Mouse (Mus musculus) left cerebral cortex, adult 6 months (tissue): ENCODE measurements around the gene Slc9a1. TPM values are rescaled to one million over a fixed set of nuclear protein-coding genes. Genes with fewer than 3 reads are reported as not detected.

Source experiments
- long read RNA-seq, 2 experiments: library from polyadenylated mRNA; unstranded; transcript quantifications; one replicate each; pipeline ENCODE4 v2.0.0; 2019 to 2020
- polyA plus RNA-seq: library from polyadenylated mRNA; unstranded; fragments of <200 nt; fragmentation: Nextera tagmentation; gene quantifications from 2 replicates; pipeline ENCODE4 v1.2.3, GENCODE M21; 2021

Gene Slc9a1
- 6.8 and 10.9 TPM in 2 replicates for polyA plus RNA-seq
- long read RNA-seq, experiment 1, full-length matches to known transcripts = 12 of 39 reads
- long read RNA-seq, experiment 1, partial matches to known transcripts = 22 of 39 reads
- long read RNA-seq, experiment 1, other reads (novel, unspliced or antisense) = 5 of 39 reads
- long read RNA-seq, experiment 2, partial matches to known transcripts = 10 of 10 reads
- long read RNA-seq, experiment 2, other reads (novel, unspliced or antisense) = 0 of 10 reads

GRCm38 (mm10) chr4:133369553-133370297 is at the start of gene Slc9a1:
TSS of gene Slc9a1 (plus strand) at chr4:133369706.

GRCm38 (mm10) chr4:133353367-133354365 is 15.8 kb upstream of the Slc9a1 start, which contains the start of gene Wdtc1:
TSS of gene Wdtc1 (minus strand) at chr4:133353481.

Other genes starting within 250 kb of the Slc9a1 start
- 31.5 and 37.8 TPM in 2 replicates for gene Wasf2, start 239.2 kb upstream of the Slc9a1 start, polyA plus RNA-seq
- 11.8 and 14.0 TPM in 2 replicates for gene Cd164l2, start 157.6 kb upstream of the Slc9a1 start, polyA plus RNA-seq
- gene Gpr3, start 157.2 kb upstream of the Slc9a1 start, polyA plus RNA-seq = 6.3 and 18.9 TPM in 2 replicates
- 6.4 TPM in 2 replicates for gene Map3k6, start 128.9 kb upstream of the Slc9a1 start, polyA plus RNA-seq
- 0.96 and 1.3 TPM in 2 replicates for gene Sytl1, start 106.6 kb upstream of the Slc9a1 start, polyA plus RNA-seq
- gene Tmem222, start 91.9 kb upstream of the Slc9a1 start, polyA plus RNA-seq = 176 and 207 TPM in 2 replicates
- 5.2 and 15.5 TPM in 2 replicates for gene Wdtc1, start 16.2 kb upstream of the Slc9a1 start, polyA plus RNA-seq
- gene Tent5b, start 110.4 kb downstream of the Slc9a1 start, polyA plus RNA-seq = 0.08 and 0.11 TPM in 2 replicates
- 29.0 and 38.4 TPM in 2 replicates for gene Trnp1, start 128.8 kb downstream of the Slc9a1 start, polyA plus RNA-seq
- 0.19 and 0.23 TPM in 2 replicates for gene Kdf1, start 149.3 kb downstream of the Slc9a1 start, polyA plus RNA-seq
- gene Nudc, start 176.3 kb downstream of the Slc9a1 start, polyA plus RNA-seq = 226 and 295 TPM in 2 replicates
- gene Nr0b2, start 183.7 kb downstream of the Slc9a1 start, polyA plus RNA-seq = not detected in 2 replicates
- gene Gpatch3, start 205.0 kb downstream of the Slc9a1 start, polyA plus RNA-seq = 3.4 and 3.7 TPM in 2 replicates
- gene Gpn2, start 214.7 kb downstream of the Slc9a1 start, polyA plus RNA-seq = 13.8 and 15.4 TPM in 2 replicates
- 0.25 and 0.60 TPM in 2 replicates for gene Sfn, start 232.5 kb downstream of the Slc9a1 start, polyA plus RNA-seq